Mouse (Mus musculus) CD8-positive naive resting alpha-beta T cell, adult 57 days (primary cell): ENCODE results near the gene Gm4894. TPM values are rescaled to one million over a fixed set of nuclear protein-coding genes. Genes with fewer than 3 reads are reported as not detected.

Experiments
- total RNA-seq: library from RNA; stranded (reverse); gene quantifications from one replicate; pipeline ENCODE4 v1.2.4, GENCODE M21; 2023

Gm4894 gene
- not detected for total RNA-seq

DNA sequence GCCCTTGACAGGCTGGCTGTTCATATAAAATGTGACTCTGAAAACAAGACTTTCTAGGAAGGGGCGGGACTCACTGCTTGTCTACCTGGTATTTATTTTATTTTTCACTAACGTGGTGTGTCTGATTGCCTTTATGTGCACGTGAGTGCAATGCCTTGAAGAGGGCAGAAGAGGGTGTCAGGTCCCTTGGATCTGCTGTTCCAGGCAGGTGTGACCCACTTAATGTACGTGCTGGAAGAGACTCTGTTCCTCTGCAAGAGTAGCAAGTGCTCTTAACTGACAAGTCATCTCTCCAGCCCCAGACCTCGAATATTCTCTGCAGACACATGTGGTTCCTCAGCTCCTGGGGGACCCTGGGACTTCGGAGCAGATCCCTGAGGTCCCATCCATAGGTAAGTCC lies at the start of gene Gm4894:
Gm4894 (plus strand) TSS at position 301 of the 400 bp plus-strand sequence.

Other genes with a start within 250 kb of the Gm4894 start
- gene Zw10, start 194.9 kb upstream of the Gm4894 start, total RNA-seq: 38.7 TPM
- not detected for gene Tmprss5, start 169.3 kb upstream of the Gm4894 start, total RNA-seq
- gene Drd2, start 90.1 kb downstream of the Gm4894 start, total RNA-seq: not detected
- not detected for gene Ankk1, start 176.5 kb downstream of the Gm4894 start, total RNA-seq
- gene Ttc12, start 235.7 kb downstream of the Gm4894 start, total RNA-seq: not detected